Mouse (Mus musculus) heart, adult 2 months (tissue): Measurements from ENCODE around the gene Olfr522. TPM values are rescaled to one million over a fixed set of nuclear protein-coding genes. Genes with fewer than 3 reads are reported as not detected.

ENCODE experiments used
- DNase-seq, 2 experiments: peaks; one replicate each; pipeline ENCODE4 v3.0.0; 2021
- H3K27ac ChIP-seq: fragments of 200-600 bp; 2 replicates; pipeline ENCODE4 v1.8.1; 2022
- H3K27me3 ChIP-seq: fragments of 200-500 bp; 2 replicates; pipeline ENCODE4 v1.6.1; 2012; ENCODE audit warnings: mild to moderate bottlenecking, low read length, inconsistent platforms, mixed read lengths; ENCODE audit not compliant: control insufficient read depth, insufficient read depth
- H3K36me3 ChIP-seq: fragments of 200-500 bp; 2 replicates; pipeline ENCODE4 v1.6.1; 2012; ENCODE audit warnings: low read length, inconsistent platforms; ENCODE audit not compliant: control insufficient read depth, insufficient read depth
- H3K4me1 ChIP-seq: fragments of 200-500 bp; 2 replicates; pipeline ENCODE4 v1.6.1; 2011; ENCODE audit warnings: low read length; ENCODE audit not compliant: control insufficient read depth, insufficient read depth
- H3K4me3 ChIP-seq: fragments of 200-600 bp; 2 replicates; pipeline ENCODE4 v1.8.1; 2022
- H3K79me2 ChIP-seq: fragments of 200-500 bp; replicated peaks from 2 replicates; pipeline ENCODE4 v1.6.1; 2012; ENCODE audit warnings: mild to moderate bottlenecking, inconsistent platforms, low read length, moderate library complexity, mixed read lengths; ENCODE audit not compliant: control insufficient read depth, insufficient read depth
- H3K9ac ChIP-seq: fragments of 200-500 bp; 2 replicates; pipeline ENCODE4 v1.6.1; 2012; ENCODE audit warnings: low read depth, mild to moderate bottlenecking, control low read depth, inconsistent platforms, low read length, mixed read lengths
- CTCF ChIP-seq: fragments of 200-600 bp; IDR thresholded peaks from 2 replicates; pipeline ENCODE4 v1.8.1; 2022; ENCODE audit warnings: antibody characterized with exemption, mild to moderate bottlenecking, moderate library complexity
- EP300 ChIP-seq: fragments of 200-500 bp; IDR thresholded peaks from 2 replicates; pipeline ENCODE4 v1.6.1; 2011; ENCODE audit warnings: low read depth, low read length, control low read depth; ENCODE audit not compliant: insufficient read depth
- POLR2A ChIP-seq: fragments of 200-500 bp; IDR thresholded peaks from 2 replicates; pipeline ENCODE4 v1.6.1; 2011; ENCODE audit warnings: mild to moderate bottlenecking, low read depth, low read length, control low read depth; ENCODE audit not compliant: insufficient read depth
- WGBS: fragments of 180-500 bp; shearing (Covaris S2); methylation state at CpG from one replicate; pipeline ENCODE4 v1.1.7; 2018; 5-methylcytosine and 5-hydroxymethylcytosine counted together
- intact Hi-C: fragments of 180-260 bp; cut with DNase I; formaldehyde crosslinking; loops from one replicate; pipeline ENCODE4 v1.15.1; 2025
- long read RNA-seq: library from polyadenylated mRNA; stranded (forward); transcript quantifications from one replicate; pipeline ENCODE4 v2.0.0, GENCODE M21; 2021
- polyA plus RNA-seq: library from polyadenylated mRNA; depleted of rRNA; stranded (reverse); fragments of >200 nt; gene quantifications from 2 replicates; pipeline ENCODE4 v1.2.3, GENCODE M21; 2012; rRNA removed
- total RNA-seq, 2 experiments: library from RNA; stranded (reverse); gene quantifications; 2 replicates each; pipeline ENCODE4 v1.2.3; 2021

Olfr522 gene
- total RNA-seq (not detected), polyA plus RNA-seq (not detected in 2 replicates)
- long read RNA-seq, result 0 reads

GRCm38 (mm10) chr7:140164664-140165063 lies at the start of gene Olfr522:
TSS of gene Olfr522 (minus strand) at chr7:140164764.
- no peak for DNase-seq

DNA sequence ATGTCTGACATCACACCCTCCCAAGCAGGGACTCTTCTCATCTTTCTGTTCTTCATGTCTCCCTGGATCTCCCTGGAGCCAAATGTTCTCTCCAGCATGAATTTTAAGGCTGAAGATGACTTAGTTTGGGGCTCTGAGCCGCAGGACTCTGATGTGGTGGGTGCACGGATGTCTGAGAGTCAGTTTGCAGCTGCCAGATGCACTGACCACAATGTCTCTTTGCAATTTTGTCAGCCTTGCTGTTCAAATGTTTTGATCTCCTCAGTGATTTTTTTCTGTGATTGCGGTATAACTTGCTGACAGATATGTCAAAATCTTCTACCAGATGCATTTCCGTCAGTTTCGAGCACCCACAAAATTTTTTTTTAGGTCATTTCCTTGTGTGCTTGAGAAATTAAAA lies 49.3 kb upstream of the Olfr522 start:
- WGBS, result 69% methylated on average over 5 of the region's 5 CpGs
- H3K9ac ChIP-seq, result no peak overlapping the region
- H3K4me1 ChIP-seq, result no peaks in the 10 kb centered on the region
- no peaks in the 10 kb centered on the region for H3K27me3 ChIP-seq
- no peak for DNase-seq
- no peaks in the 10 kb centered on the region for H3K36me3 ChIP-seq
- no peaks in the 10 kb centered on the region for H3K79me2 ChIP-seq
- no peak for TF ChIP-seq CTCF
- no peak for TF ChIP-seq EP300
- no peak for TF ChIP-seq POLR2A
- no peak overlapping the region for H3K27ac ChIP-seq
- intact Hi-C loops, result no loop called here
- H3K4me3 ChIP-seq, result no peak overlapping the region

More at GRCm38 (mm10) chr7:140164664-140165063, at the start of gene Olfr522:
- Histone ChIP-seq H3K4me1 (no peaks in the 10 kb centered on the region), H3K27me3 (no peaks in the 10 kb centered on the region), H3K27ac (no peak within 1 kb of the TSS), H3K9ac (no peak within 1 kb of the TSS), H3K4me3 (no peak within 1 kb of the TSS), H3K36me3 (no peaks in the 10 kb centered on the region), H3K79me2 (no peaks in the 10 kb centered on the region)
- TF ChIP-seq POLR2A, result no peak
- TF ChIP-seq EP300, result no peak
- TF ChIP-seq CTCF, result no peak
- intact Hi-C loops, result no loop called here
- WGBS, result 53% methylated on average over 7 of the region's 7 CpGs

DNA sequence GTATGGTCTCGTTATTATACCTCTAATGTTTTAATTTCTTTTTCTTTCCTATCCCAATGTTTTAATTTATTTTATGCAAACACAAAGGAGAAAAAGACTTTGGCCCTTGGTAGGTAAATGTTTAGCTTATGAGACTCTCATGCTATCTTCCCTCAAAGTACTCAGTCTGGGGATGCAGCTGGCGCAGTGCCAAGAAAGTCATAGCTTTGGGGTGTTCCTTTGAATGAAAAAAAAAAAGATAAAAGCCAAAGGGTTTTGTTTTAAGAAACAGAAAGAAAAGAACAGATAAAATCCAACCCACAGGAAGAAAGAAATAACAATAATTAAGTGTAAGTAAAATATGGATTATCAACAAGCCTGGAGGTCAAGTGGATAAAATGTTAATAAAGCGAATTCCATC lies 44.1 kb upstream of the Olfr522 start:
- no peaks in the 10 kb centered on the region for H3K27me3 ChIP-seq
- H3K27ac ChIP-seq, result no peak overlapping the region
- no peaks in the 10 kb centered on the region for H3K36me3 ChIP-seq
- 53% methylated on average over 3 of the region's 3 CpGs for WGBS
- no peak for DNase-seq
- TF ChIP-seq CTCF (no peak), POLR2A (no peak), EP300 (no peak)
- intact Hi-C loops, result no loop called here
- H3K4me3 ChIP-seq, result no peak overlapping the region
- no peaks in the 10 kb centered on the region for H3K79me2 ChIP-seq
- no peak overlapping the region for H3K9ac ChIP-seq
- no peaks in the 10 kb centered on the region for H3K4me1 ChIP-seq

DNA sequence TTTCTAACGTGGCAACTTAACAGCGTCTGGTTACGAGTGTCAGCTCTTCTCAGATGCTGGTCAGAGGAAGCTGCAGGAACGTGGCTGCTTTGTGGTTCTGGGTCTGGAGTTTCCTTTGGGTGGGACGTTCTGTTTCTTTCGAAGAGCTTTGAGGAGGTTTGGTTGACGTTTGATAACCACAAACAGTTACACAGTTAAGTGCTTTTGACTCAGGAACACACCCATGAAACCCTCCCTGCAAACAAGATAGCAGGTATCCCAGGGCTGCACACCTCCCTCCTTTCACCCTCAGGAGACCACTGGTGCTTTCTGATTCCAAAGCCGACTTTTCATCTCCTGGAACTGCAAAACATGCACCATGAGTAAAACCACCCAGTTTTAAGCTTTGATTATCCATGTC lies 43.6 kb upstream of the Olfr522 start:
- no peak overlapping the region for H3K27ac ChIP-seq
- TF ChIP-seq EP300, result no peak
- no peak for TF ChIP-seq POLR2A
- TF ChIP-seq CTCF, result no peak

GRCm38 (mm10) chr7:140206904-140207303 lies 42.3 kb upstream of the Olfr522 start:
- no peaks in the 10 kb centered on the region for H3K79me2 ChIP-seq
- H3K4me1 ChIP-seq, result no peaks in the 10 kb centered on the region
- TF ChIP-seq CTCF (no peak), POLR2A (no peak), EP300 (no peak)
- DNase-seq, result no peak
- intact Hi-C loops, result no loop called here
- no peak overlapping the region for H3K27ac ChIP-seq
- no peaks in the 10 kb centered on the region for H3K27me3 ChIP-seq
- 86% methylated on average over 3 of the region's 3 CpGs for WGBS
- no peak overlapping the region for H3K9ac ChIP-seq
- no peaks in the 10 kb centered on the region for H3K36me3 ChIP-seq
- no peak overlapping the region for H3K4me3 ChIP-seq

More for the DNA sequence above, 43.6 kb upstream of the Olfr522 start:
- H3K9ac ChIP-seq, result no peak overlapping the region
- no peaks in the 10 kb centered on the region for H3K27me3 ChIP-seq
- H3K4me1 ChIP-seq, result no peaks in the 10 kb centered on the region
- DNase-seq, result no peak
- H3K36me3 ChIP-seq, result no peaks in the 10 kb centered on the region
- no peak overlapping the region for H3K4me3 ChIP-seq
- 63% methylated on average over 8 of the region's 8 CpGs for WGBS
- intact Hi-C loops, result no loop called here
- no peaks in the 10 kb centered on the region for H3K79me2 ChIP-seq

GRCm38 (mm10) chr7:140205864-140206263 lies 41.3 kb upstream of the Olfr522 start, which contains the start of gene Olfr524:
TSS of gene Olfr524 (minus strand) at chr7:140205964.
- no peak within 1 kb of the TSS for H3K4me3 ChIP-seq
- H3K36me3 ChIP-seq, result no peaks in the 10 kb centered on the region
- H3K4me1 ChIP-seq, result no peaks in the 10 kb centered on the region
- no peak for TF ChIP-seq POLR2A
- TF ChIP-seq CTCF, result no peak
- no peak for TF ChIP-seq EP300
- no peak within 1 kb of the TSS for H3K27ac ChIP-seq
- intact Hi-C loops, result no loop called here
- no peaks in the 10 kb centered on the region for H3K27me3 ChIP-seq
- no peaks in the 10 kb centered on the region for H3K79me2 ChIP-seq
- H3K9ac ChIP-seq, result no peak within 1 kb of the TSS
- no peak for DNase-seq
